Mouse (Mus musculus) gastrocnemius, postnatal 10 days (tissue): ENCODE results near the gene Gabbr2. TPM values are rescaled to one million over a fixed set of nuclear protein-coding genes. Genes with fewer than 3 reads are reported as not detected.
"Not testable (repeated sequence)": the region's sequence is repeated elsewhere in the genome, so short reads cannot be mapped to it uniquely, and the experiment has no call there.

Experiments
- DNase-seq: peaks from one replicate; pipeline ENCODE4 v3.0.0; 2021; ENCODE audit warnings: mixed read lengths
- total RNA-seq, 2 experiments: library from RNA; stranded (reverse); gene quantifications; 2 replicates each; pipeline ENCODE4 v1.2.3; 2021

Gabbr2 gene
- total RNA-seq, 2 experiments from 2014 or later = 0.47 to 0.54 TPM

DNA sequence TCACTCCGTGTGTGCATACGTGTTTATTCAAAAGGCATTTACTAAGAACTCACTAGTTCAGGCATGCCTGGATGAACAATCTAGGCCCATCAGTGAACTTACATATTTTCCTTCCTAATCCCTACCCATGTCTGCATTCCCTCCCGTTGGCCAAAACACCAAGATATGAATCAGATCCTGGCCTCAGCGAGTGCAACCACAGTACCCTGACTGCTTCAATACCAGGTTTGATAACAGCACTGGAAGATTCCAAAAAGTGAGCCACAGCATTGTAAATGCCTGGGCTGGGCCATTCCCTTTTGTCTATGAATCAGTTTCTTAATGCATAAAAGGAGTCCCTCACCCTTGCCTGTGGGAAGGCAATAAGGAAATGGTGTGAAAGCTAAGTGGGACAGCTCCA, 342.5 kb downstream of the Gabbr2 start:
- DNase-seq = no peak

DNA sequence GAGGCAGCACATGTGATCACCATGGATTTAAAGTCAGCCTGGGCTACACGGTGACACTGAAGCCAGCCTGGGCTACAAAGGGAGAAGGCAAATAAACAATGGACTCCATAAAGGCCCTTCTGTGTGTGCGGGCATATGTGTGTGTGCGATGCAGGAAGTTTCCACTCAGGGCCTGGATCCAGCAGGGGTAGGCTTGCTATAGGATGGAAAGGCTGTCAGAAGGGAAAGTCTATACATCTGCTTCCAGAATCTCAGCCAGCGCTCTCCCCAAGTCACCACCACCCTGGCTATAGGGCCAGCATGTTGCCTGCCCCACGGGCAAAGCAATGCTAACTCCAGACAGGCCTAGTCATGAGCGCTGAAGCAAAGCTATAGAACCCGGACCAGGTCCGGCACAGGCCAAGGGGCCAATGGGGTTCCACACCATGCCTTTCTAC, 348.0 kb downstream of the Gabbr2 start:
- no peak for DNase-seq

DNA sequence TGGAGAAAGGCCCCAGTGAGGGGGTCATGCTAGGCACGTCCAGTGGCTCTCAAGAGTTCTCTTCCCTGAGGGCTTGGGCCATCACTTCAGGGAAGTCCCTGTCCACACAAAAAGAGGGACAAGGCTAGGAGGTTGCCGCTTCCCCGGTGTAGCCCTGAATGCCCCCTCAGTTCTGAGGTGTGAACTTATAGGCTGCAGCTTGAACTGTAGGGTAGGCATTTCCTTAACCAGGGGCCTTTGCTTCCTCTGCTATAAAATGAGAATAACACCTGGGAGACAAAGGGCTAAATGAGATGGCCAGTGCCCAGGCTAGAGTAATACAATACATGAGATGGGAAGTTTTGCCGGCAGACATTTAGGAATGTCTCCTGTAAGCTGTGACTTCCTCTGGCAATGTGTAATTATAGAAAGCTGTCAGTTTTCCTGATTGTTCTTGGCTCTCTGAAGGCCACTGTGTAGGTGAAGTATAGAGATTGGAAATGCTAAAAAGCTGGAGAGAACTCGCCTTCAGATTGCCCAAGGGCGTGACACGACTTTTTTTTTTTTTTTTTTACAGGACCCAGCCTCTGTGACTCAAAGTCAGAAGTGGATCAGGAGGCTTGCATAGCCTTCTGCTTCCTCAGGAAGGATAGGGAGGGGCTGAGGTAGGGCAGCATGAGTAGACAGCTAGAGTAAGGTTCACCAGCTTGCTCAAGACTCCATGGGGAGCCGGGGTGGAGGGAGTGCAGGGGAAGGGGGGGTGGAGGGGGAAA, 348.6 kb downstream of the Gabbr2 start:
- DNase-seq = no peak

DNA sequence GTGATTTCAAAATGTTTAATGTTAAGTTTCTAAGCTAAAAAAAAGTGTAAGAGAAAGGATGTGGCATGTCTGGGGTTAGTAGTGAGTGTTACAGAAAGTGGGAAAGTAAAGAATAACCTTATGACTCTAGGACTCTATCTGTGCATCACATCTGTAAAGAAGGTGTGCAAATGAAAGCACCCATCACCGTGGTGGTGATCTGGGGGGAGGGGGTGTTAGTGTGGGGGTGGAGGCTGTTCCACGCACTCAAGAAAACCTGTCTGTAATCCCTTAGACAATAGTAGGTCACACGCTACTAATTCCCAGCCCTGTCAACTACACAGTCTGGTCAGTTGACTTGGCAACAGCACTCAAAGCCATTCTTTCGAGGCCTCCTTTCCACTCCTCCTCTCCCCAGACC, 350.4 kb downstream of the Gabbr2 start:
- DNase-seq = no peak

GRCm38 (mm10) chr4:46639866-46640265, 351.8 kb downstream of the Gabbr2 start:
- DNase-seq = no peak

DNA sequence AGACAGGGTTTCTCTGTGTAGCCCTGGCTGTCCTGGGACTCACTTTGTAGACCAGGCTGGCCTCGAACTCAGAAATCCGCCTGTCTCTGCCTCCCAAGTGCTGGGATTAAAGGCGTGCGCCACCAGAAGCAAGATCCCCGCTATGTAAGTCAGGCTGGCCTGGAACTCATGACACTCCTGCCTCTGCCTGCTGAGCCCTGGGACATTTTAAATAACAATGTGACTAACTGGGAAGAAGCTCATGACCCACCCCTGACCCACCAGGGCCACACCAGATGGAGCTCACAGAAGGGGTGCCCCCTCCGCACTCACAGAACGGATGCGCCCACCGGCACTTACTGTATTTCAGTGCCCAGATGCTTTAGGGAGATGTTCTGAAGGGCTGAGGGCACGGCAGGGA, 354.4 kb downstream of the Gabbr2 start:
- DNase-seq = not testable (repeated sequence)

DNA sequence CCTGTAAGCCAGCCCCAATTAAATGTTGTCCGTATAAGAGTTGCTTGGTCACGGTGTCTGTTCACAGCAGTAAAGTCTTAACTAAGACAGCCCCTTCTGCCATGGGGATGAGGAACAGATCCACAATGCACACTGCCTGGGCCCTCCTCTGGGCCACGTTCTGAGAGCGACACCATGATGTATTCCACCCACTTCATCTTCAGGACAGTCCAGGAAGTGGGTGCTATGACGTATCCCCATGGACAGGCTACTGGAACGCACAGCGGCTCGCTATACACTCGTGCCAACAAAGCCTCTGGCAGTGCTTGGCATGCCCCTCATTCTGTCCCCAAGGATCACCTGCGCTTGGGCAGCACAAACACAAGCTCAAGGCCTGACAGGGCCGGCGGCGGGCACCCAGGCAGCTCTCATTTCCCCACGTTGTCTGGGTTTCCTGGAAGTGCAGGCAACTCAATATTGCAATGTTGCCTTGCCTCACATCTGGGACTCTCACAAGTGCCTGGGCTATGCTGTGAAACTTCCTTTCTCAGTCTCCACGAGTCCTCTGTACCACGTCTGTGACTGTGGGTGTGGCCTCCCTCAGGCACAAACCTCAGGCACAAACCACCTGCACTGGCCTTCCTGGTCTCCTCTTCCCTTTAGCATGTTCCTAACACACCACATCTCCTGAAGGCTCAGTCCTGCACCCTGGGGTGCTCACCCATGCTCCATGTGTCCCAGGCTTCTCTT, 355.8 kb downstream of the Gabbr2 start:
- no peak for DNase-seq

DNA sequence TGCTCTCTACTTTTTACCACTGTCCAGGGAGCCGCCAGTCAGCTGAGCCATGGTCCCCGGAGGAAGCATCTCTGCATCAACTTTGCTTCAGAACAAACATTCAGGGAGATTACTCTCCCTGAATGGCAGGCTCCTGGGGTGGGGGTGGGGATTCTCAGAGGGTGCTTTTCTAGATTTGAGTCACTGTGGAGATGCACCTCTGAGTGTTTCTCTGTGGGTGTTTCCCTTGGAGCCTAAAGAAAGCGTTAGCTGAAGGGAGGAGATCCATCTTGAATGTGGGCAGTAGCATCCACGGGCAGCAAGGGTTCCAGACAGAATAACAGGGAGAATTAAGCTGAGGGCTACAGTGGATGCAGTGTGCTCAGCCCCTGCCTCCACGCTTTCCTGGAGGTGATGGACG, 356.8 kb downstream of the Gabbr2 start:
- DNase-seq = no peak

DNA sequence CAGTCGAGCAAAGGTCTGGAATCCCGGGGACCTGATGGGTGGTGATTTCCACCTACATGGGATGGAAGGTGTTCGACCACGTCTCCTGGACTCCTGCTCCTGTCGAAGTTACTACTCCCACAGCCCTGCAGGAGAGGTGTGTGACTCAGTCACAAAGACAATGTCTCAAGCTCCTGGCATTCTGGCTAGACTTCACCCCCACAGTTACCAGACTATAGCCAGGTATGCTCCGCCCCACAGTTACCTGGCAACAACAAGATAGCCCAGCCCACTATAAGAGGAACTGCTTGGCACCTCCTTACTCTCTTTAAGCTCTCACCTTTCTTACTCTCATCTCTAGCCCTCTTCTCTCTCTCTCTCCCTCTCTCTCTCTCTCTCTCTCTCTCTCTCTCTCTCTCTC, 358.1 kb downstream of the Gabbr2 start:
- DNase-seq = not testable (repeated sequence)

DNA sequence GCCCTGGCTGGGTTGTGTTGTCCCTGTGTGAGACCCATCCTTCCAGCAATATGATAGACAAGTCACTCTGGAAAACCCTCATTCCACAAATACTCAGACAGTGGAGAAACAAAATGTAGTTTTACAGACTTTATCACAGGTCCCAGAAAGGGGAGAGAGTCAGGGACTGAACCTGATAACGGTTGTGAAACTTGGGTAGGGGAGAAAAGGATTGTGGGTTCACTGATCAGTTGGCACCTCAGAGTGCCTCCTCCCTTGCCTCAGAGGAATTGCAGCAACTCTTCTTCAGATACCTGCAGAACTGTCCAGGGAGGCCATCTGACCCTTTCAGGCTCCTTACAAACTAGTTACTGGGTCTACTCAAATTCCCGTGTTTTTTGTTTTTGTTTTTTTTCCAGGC, 359.2 kb downstream of the Gabbr2 start:
- DNase-seq = no peak

- no peak for DNase-seq
These were observed 361.3 kb downstream of the Gabbr2 start for GRCm38 (mm10) chr4:46630390-46630789.

DNA sequence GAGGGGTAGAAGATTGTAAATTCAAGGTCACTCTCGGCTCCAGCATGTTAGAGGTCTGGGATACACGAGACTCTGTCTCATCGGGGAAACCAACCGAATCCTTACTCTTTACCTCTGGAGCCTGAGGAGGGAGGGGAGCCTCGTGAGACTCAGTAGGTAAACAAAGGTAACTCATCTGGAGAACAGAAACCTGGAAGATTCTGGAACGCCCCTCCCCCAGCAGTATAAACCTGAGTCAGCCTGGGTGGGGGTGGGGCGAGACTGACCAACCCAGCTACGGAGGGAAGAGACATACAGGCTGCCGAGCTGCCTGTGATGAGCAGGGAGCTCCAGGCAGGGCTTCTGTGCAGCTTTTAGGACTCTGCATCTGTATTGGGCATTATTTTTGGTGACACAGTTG, 362.8 kb downstream of the Gabbr2 start:
- DNase-seq = no peak

DNA sequence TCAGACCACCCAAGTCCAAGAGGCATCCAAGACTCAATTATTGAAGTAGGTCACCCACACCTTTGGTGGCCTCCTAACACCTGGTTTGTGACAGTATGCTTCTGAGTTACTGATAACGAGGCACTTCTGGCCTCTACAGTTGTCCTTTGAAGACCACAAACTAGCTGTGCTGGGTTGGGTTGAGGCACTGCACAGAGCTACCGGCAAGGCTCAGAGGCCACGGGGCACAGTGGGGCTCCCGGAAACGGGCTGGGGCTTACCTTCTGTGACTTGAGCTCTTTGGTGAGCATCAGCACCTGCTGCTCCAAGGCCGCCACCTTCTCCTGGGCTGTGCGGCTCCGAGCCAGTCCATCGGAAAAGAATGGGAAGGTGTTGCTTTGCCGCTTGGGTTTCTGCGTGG, 363.6 kb downstream of the Gabbr2 start:
- DNase-seq = no peak

DNA sequence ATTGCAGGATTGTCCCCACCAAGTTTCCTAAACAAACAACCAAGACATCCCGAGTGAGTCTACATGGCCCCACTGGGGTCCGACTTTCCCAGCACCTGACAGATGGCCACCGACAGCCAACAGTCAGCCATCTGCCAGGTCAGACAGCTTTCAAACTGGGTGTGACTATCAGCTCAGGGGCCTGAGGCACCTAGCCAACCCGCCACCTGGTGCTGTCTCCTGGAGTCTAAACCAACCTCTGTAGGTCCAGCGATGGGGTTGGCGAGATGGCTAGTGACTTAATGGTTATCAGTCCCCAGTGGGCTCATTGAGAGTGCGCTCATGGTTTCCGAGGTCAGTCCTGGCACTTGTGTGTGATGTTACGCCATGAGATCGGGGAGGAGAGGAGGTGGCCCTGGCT, 366.6 kb downstream of the Gabbr2 start:
- DNase-seq = no peak

DNA sequence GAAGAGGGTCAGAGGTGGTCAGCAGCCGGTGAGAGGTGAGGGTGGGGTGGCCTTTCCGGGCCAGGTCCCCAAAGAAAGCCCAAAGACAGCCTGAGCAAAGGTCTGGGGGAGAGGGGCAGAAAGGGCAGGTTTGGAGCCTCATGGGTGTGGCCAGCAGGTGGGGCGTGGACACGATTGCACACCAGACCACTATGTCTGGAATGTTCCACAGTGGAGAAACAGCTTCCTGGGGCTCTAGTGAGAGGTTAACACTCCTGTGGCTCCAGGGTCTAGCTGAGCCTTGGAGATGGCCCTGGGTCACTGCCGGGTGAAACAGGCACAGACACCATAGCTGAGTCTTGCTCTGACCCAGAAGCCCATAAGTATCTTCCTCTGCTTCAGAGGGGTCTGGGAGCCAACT, 368.7 kb downstream of the Gabbr2 start:
- no peak for DNase-seq

GRCm38 (mm10) chr4:46620946-46621345, 370.7 kb downstream of the Gabbr2 start:
- no peak for DNase-seq

GRCm38 (mm10) chr4:46620330-46620729, 371.3 kb downstream of the Gabbr2 start:
- DNase-seq = no peak

- DNase-seq = no peak
These were observed 373.4 kb downstream of the Gabbr2 start for GRCm38 (mm10) chr4:46618196-46618817.

DNA sequence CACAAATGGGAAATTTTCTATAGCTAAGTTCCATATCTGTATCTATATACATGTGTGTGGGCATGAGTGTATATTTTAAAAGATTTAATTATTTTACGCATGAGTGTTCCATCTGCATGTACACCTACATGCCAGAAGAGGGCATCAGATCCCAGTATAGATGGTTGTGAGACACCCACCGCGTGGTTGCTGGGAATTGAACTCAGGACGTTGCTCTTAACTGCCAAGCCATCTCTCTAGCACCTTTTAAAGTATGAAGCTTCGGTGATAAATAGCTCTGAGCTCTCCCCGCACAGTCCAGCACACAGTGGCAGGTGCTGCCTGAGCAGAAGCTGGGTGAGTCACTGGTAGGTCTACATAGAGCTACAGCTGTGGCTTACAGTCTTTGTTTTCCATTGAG, 374.3 kb downstream of the Gabbr2 start:
- no peak for DNase-seq

- no peak for DNase-seq
These were observed 377.0 kb downstream of the Gabbr2 start for GRCm38 (mm10) chr4:46614641-46615040.

- no peak for DNase-seq
These were observed 378.1 kb downstream of the Gabbr2 start for GRCm38 (mm10) chr4:46613618-46614017.
